Mouse (Mus musculus): ENCODE measurements at regions not wholly inside any gene's neighbourhood (a gene's known extent, or its start where the extent isn't known, plus 50 kb on each side); places are given as distances from the start of the nearest gene placed in this dataset.
A peak's percentile ranks its signal among the peaks of the same experiment; 100 is the strongest.

DNA sequence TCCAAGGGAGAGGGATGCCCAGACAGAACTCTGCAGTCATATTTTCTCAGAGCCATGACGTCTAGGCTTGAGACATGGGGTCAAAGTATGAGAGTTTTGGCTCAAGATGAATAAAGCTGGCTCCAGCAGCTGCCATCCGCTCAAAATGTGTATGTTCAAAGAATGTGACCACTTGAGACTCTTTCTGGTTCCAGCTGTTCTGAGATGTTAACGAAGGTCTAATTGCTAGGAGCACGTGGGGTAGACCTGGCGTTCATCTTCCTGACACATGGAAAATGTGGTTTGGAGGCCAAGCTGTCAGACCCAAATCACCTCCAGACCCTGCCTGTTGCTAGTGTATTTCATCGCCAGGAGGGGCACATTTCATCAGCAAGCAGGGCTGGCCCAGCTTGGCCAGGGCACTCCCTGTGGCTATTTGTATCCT, 58.9 kb upstream of the Ankrd1 start:
- no peak for DNase-seq (ENCODE audit: low read depth)

DNA sequence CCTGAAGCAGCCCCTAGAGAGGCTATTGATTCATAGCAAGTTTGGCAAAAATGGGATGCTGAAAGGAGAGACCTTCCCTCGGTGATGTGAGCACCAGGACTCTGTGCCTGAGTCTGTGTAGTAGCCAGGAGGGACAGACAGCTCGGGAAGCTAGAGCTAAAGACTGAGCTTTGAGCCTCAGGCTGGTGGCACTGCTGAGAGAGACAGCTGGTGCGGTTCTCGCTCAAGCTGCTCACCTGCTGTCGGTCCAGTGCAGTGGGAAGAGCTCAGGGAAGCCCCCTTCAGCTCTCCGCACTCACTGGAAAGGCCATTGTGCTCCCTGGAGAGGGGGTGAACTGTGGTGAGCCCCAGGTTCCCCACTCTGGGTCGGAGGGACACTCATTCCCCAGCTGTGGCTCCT, 60.4 kb upstream of the Ankrd1 start:
- DNase-seq (ENCODE audit: low read depth): no peak

DNA sequence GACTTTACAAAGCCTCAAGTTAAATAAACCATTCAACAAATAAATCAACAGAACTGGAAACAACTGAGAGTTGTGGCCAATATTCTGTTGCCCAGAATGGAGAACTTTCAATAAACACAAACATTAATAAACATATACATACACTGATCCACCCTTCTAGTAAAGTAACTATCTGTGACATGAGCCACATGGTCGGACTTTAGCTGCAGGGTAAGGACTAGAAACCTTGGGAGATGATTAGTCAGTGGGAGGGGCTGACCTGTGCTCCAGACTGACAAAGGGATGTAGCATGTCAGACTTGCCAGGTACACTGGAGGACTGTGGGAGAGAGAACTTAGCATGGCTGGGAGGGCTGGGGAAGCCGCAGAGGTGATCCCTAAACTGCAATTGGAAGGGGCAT, 61.6 kb upstream of the Ankrd1 start:
- DNase-seq (ENCODE audit: low read depth): no peak

DNA sequence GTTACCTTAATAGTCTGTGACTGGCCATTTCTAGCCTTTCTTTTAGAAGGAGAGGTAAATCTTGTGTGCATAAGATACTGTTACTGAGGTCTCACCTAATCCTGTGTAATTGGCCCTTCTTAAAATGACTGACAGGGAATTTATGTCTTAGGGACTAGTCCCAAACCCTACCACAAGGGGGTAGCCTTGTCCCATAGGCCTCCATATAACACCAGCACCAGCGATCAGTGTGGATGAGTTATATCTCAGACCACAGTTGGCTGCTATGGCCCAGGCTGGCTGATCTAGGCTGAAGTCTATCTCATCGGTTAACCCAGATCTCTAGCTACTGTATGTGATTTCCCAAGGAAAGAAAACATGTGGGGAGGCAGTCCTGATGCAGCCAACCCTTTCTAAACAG, 63.2 kb upstream of the Ankrd1 start:
- peak; percentile 12 for DNase-seq (ENCODE audit: low read depth)

- DNase-seq (ENCODE audit: low read depth): no peak
Observed at GRCm38 (mm10) chr19:36189662-36190061, 69.8 kb upstream of the Ankrd1 start.

DNA sequence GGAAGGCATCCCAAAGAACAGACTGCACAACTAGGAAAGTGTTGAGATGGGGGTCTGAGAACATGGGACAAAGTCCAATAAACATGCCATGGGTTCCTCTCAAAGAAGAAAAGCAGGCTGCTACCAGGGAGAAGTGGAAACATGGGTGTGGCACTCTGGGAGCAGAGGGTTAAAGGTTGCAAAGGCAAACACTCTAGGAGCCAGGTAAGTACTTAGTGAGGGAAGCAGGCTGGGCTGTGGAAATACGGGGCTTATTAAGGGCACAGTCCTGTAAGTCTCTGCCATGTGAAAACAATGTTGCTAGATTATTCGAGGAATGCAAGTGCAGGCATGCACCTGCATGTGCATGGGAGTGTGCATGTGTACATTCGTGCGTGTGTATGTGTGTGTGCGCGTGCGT, 71.7 kb upstream of the Ankrd1 start:
- no peak for DNase-seq (ENCODE audit: low read depth)

- no peak for DNase-seq (ENCODE audit: low read depth)
Observed at GRCm38 (mm10) chr19:36204269-36204668, 84.4 kb upstream of the Ankrd1 start.

GRCm38 (mm10) chr19:36204965-36205718, 85.2 kb upstream of the Ankrd1 start:
- DNase-seq (ENCODE audit: low read depth): no peak

DNA sequence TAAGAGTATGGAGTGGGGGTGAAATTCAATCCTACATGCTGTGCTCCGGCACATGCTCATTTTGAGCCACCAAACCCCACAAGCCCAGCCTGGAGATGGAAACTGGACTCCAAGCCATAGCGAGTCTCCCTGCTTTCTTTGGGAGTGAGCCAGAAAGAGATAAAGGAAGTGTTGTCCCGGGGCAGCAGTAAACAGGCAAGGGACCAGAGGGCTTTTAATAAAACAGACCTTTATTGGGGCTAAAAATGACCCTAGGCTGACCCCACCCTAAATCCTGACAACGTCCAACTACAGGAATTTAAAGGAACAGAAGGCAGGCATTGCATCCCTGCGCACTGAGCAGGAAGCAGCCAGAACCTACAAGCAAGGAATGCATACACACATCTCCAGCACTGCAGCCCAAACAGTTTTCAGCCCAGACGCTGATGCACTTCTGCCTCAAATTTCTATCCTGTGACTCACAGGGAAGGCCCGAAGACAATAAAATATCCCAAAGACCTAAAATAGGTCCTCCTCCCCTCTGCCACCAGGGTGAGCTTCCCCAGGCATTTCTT, 87.9 kb upstream of the Ankrd1 start:
- no peak for DNase-seq (ENCODE audit: low read depth)

DNA sequence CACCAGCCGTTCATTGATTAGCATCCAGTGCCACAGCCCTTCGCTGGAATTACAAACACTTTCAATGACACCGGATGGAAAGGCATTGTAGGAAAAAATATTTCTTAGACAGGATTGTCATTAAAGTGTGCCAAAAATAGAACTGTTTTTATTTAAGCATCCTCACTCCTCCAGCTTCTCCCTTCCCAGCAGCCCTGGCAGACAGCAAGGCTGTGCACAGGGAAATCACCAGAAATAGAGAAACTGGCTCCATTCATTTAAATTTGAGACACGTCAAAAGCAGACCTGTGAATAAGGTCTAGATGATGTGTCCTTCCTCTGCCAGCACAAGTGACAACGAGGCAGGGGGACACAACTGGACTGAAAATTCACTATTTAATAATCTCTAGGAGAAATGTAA, 88.5 kb upstream of the Ankrd1 start:
- no peak for DNase-seq (ENCODE audit: low read depth)

DNA sequence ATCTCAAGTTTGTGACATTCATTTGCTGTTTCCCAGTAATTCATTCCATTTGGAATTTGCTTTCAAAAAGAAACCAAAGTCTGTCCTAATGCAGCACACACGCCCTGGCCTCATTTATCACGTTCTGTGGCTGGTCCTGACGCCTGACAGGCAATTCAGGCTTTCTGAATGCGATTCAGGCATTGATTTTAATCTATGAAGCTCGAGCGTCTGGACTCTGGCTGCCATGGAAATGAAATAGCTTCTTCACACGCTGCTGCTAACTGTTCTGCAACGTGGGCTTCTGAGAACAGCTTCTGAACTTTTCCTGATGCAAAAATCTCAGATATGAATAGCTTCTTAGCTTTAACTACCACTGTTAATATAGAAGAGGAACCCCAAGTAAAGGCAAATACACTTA, 93.6 kb upstream of the Ankrd1 start:
- DNase-seq (ENCODE audit: low read depth): no peak

DNA sequence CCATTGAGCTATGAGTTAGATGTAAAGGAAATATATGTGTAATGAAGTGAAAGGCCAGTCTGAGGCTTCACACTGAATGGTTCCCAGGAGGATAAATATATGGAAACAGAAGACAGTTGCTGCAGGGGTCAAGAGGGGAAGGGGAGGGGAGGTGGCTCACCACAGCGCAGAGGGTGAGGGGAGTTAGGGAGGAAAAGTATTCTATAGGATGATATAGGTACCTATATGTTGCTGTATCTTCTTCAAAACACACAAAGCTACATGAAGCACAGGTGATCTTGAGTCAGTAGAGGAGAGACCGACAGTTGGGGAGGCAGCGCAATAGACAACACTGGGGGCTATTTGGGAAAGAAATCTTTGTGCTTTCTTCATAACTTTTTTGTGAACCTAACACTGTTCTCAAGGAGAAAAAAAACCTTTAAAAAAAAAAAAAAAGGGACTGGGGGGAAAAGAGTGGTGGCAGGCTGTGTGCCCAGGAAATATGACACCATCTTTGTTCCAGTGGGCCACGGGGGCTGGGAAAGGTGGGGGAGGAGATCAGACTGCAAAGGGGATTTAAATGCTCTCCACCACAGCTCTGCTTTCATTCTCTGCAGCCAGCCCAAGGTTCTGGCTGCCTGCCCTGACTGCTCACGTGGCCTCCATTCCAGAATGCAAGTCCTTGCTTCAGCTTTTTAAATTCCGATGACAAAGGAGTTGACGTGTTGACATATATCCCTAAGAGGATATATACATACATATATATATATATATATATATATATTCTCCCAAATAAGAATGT, 94.5 kb upstream of the Ankrd1 start:
- no peak for DNase-seq (ENCODE audit: low read depth)

- no peak for DNase-seq (ENCODE audit: low read depth)
Observed at GRCm38 (mm10) chr19:36217177-36217576, 97.3 kb upstream of the Ankrd1 start.

DNA sequence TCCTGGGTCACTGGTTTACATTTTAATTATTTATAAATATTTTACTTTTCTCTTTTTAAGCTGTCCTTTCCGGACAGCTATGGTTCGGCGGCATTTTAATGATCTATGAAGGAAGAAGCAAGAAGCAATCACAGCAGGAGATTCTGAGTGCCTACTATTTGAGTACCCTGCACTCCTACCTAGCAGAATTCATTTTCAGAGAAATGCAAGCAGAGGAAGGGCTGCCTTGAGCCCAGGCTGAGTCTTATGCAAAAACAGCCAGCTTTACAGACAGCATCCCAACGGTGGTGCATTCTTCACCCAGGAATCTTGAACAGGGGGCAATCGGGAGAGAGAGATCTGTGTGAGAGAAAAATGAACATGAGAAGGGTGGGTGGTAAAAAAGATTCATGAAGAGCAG, 97.7 kb upstream of the Ankrd1 start:
- no peak for DNase-seq (ENCODE audit: low read depth)

GRCm38 (mm10) chr19:36218921-36219320, 99.0 kb upstream of the Ankrd1 start:
- DNase-seq (ENCODE audit: low read depth): no peak

GRCm38 (mm10) chr19:36221104-36221503, 101.2 kb upstream of the Ankrd1 start:
- no peak for DNase-seq (ENCODE audit: low read depth)

DNA sequence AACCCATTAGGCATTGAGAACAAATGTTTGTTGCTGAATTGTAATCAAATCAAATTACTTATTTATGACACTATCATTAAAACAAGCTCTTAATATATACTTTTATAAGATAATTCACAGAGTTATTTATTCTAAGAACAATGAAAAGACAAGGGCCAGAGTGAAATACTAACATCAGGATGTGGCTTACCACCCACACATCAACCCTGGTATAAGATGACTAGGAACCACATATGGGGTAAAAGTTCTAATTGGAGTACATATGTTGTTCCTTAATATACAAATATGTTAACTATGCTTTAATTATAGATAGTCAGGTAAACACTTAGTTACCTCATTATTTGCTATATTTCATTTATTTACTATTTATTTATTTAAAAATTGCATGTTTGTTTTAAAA, 101.7 kb upstream of the Ankrd1 start:
- DNase-seq (ENCODE audit: low read depth): no peak

DNA sequence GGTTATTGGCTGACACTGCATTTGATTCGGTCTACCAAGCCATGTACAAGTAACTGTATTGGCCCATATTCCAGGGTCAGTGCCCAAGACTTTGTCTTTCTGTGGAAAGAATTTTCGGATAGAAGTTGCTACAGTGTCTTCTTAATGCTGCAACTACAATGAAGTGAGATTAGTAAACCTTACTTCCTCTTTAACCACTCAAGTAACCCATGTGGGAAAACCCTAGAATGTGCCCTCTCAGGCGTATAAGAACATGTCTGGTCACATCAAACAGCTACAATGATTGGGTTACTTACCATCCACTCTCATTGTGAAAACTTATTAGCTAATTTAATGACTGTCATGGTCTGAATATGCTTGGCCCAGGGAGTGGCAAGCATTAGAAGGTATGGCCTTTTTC, 102.3 kb upstream of the Ankrd1 start:
- no peak for DNase-seq (ENCODE audit: low read depth)

- DNase-seq (ENCODE audit: low read depth): no peak
Observed at GRCm38 (mm10) chr19:36224518-36224917, 104.6 kb upstream of the Ankrd1 start.

DNA sequence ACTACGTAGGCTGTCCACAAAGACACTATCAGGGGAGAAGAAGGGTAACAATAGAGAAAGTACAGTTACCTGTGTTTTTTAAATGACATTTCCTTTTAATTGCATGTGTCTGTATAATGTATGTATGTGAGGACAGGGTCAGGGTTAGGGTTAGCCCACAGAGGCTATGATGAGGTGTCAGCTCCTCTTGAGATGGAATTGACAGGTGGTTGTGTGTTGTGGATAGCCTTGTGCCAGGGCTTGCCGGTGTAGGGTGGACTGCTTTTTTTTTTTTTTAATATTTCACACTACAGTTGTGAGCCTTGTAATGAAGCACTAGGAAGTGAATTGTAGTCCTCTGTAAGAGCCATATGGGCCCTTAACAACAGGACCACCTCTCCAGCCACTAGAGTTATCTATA, 105.7 kb upstream of the Ankrd1 start:
- DNase-seq (ENCODE audit: low read depth): no peak

GRCm38 (mm10) chr19:36227418-36228160, 107.7 kb upstream of the Ankrd1 start:
- no peak for DNase-seq (ENCODE audit: low read depth)

GRCm38 (mm10) chr19:36229315-36229714, 109.4 kb upstream of the Ankrd1 start:
- no peak for DNase-seq (ENCODE audit: low read depth)
